Mouse (Mus musculus) embryonic facial prominence, embryonic 10.5 days (tissue): ENCODE measurements at regions not wholly inside any gene's neighbourhood (a gene's known extent, or its start where the extent isn't known, plus 50 kb on each side); places are given as distances from the start of the nearest gene placed in this dataset.
A peak's percentile ranks its signal among the peaks of the same experiment; 100 is the strongest.

ENCODE experiments used
- DNase-seq: peaks from one replicate; pipeline ENCODE4 v3.0.0-alpha.2; 2017; ENCODE audit warnings: low spot score
- H3K27ac ChIP-seq: fragments of 300-500 bp; sonication (generic); replicated peaks from 2 replicates; pipeline ENCODE4 v1.5.1; 2016; ENCODE audit warnings: mild to moderate bottlenecking
- H3K27me3 ChIP-seq: fragments of 300-500 bp; sonication (generic); replicated peaks from 2 replicates; pipeline ENCODE4 v1.6.1; 2016; ENCODE audit warnings: low read depth, mild to moderate bottlenecking; ENCODE audit not compliant: poor library complexity, severe bottlenecking
- H3K36me3 ChIP-seq: fragments of 300-500 bp; sonication (generic); replicated peaks from 2 replicates; pipeline ENCODE4 v1.6.1; 2016; ENCODE audit warnings: mild to moderate bottlenecking, moderate library complexity
- H3K4me1 ChIP-seq: fragments of 300-500 bp; sonication (generic); 2 replicates; pipeline ENCODE4 v1.6.1; 2016
- H3K4me3 ChIP-seq: fragments of 300-500 bp; sonication (generic); 2 replicates; pipeline ENCODE4 v1.5.1; 2016; ENCODE audit warnings: mild to moderate bottlenecking, moderate library complexity
- H3K9me3 ChIP-seq: fragments of 300-500 bp; sonication (generic); 2 replicates; pipeline ENCODE4 v1.6.1; 2016; ENCODE audit warnings: mild to moderate bottlenecking
- WGBS: fragments of 180-500 bp; shearing (Covaris S2); methylation state at CpG from one replicate; pipeline ENCODE4 v1.1.7; 2016; 5-methylcytosine and 5-hydroxymethylcytosine counted together

- H3K9me3 ChIP-seq: no peaks in the 10 kb centered on the region
- no peaks in the 10 kb centered on the region for H3K36me3 ChIP-seq
- H3K4me1 ChIP-seq: peaks cover 5% of the 10 kb centered on the region; the same call in 1 of the 2 replicates
- H3K27ac ChIP-seq: no peak overlapping the region
- no peaks in the 10 kb centered on the region for H3K27me3 ChIP-seq
- DNase-seq: no peak
- H3K4me3 ChIP-seq: no peak overlapping the region
- 87% methylated on average over 7 of the region's 7 CpGs for WGBS
Observed at GRCm38 (mm10) chr6:31330327-31330726, 68.2 kb upstream of the Mkln1 start.

GRCm38 (mm10) chr6:31330868-31331267 lies 67.7 kb upstream of the Mkln1 start:
- no peaks in the 10 kb centered on the region for H3K27me3 ChIP-seq
- H3K4me1 ChIP-seq: peaks cover 5% of the 10 kb centered on the region; the same call in 1 of the 2 replicates
- no peaks in the 10 kb centered on the region for H3K36me3 ChIP-seq
- DNase-seq: no peak
- no peaks in the 10 kb centered on the region for H3K9me3 ChIP-seq
- H3K27ac ChIP-seq: no peak overlapping the region
- no peak overlapping the region for H3K4me3 ChIP-seq
- WGBS: 90% methylated on average over 3 of the region's 3 CpGs

- peaks cover 5% of the 10 kb centered on the region; the same call in 1 of the 2 replicates for H3K4me1 ChIP-seq
- H3K27ac ChIP-seq: no peak overlapping the region
- H3K9me3 ChIP-seq: no peaks in the 10 kb centered on the region
- DNase-seq: no peak
- 82% methylated on average over 6 of the region's 6 CpGs for WGBS
- H3K4me3 ChIP-seq: no peak overlapping the region
- H3K36me3 ChIP-seq: no peaks in the 10 kb centered on the region
- no peaks in the 10 kb centered on the region for H3K27me3 ChIP-seq
Observed at GRCm38 (mm10) chr6:31332254-31332653, 66.3 kb upstream of the Mkln1 start.

- WGBS: 81% methylated on average over 4 of the region's 4 CpGs
- Histone ChIP-seq H3K36me3 (no peaks in the 10 kb centered on the region), H3K4me3 (no peak overlapping the region), H3K9me3 (no peaks in the 10 kb centered on the region), H3K27me3 (no peaks in the 10 kb centered on the region), H3K27ac (no peak overlapping the region), H3K4me1 (peaks cover 5% of the 10 kb centered on the region; the same call in 1 of the 2 replicates)
- DNase-seq: no peak
Observed at GRCm38 (mm10) chr6:31332714-31333113, 65.8 kb upstream of the Mkln1 start.

GRCm38 (mm10) chr6:31333228-31333922 lies 65.2 kb upstream of the Mkln1 start:
- Histone ChIP-seq H3K27ac (no peak overlapping the region), H3K4me3 (no peak overlapping the region), H3K36me3 (no peaks in the 10 kb centered on the region), H3K27me3 (no peaks in the 10 kb centered on the region), H3K9me3 (no peaks in the 10 kb centered on the region), H3K4me1 (peaks cover 5% of the 10 kb centered on the region; the same call in 1 of the 2 replicates)
- WGBS: 77% methylated on average over 16 of the region's 16 CpGs
- DNase-seq: no peak

- no peak for DNase-seq
- WGBS: 87% methylated on average over 4 of the region's 4 CpGs
- peaks cover 6% of the 10 kb centered on the region for H3K4me1 ChIP-seq
- H3K4me3 ChIP-seq: no peak overlapping the region
- H3K9me3 ChIP-seq: no peaks in the 10 kb centered on the region
- no peak overlapping the region for H3K27ac ChIP-seq
- H3K36me3 ChIP-seq: no peaks in the 10 kb centered on the region
- H3K27me3 ChIP-seq: no peaks in the 10 kb centered on the region
Observed at GRCm38 (mm10) chr6:31334086-31334485, 64.4 kb upstream of the Mkln1 start.

GRCm38 (mm10) chr6:31339122-31339947 lies 59.2 kb upstream of the Mkln1 start:
- H3K36me3 ChIP-seq: no peaks in the 10 kb centered on the region
- peak; percentile 19 for DNase-seq
- no peaks in the 10 kb centered on the region for H3K27me3 ChIP-seq
- H3K27ac ChIP-seq: no peak overlapping the region
- H3K4me3 ChIP-seq: no peak overlapping the region
- 59% methylated on average over 13 of the region's 13 CpGs for WGBS
- H3K4me1 ChIP-seq: peaks cover 9% of the 10 kb centered on the region
- H3K9me3 ChIP-seq: no peaks in the 10 kb centered on the region

- no peak overlapping the region for H3K4me3 ChIP-seq
- WGBS: 58% methylated on average over 1 of the region's 1 CpGs
- no peaks in the 10 kb centered on the region for H3K27me3 ChIP-seq
- H3K27ac ChIP-seq: no peak overlapping the region
- DNase-seq: no peak
- no peaks in the 10 kb centered on the region for H3K9me3 ChIP-seq
- no peaks in the 10 kb centered on the region for H3K36me3 ChIP-seq
- H3K4me1 ChIP-seq: peaks cover 9% of the 10 kb centered on the region
Observed at GRCm38 (mm10) chr6:31339948-31340250, 58.6 kb upstream of the Mkln1 start.

- 65% methylated on average over 10 of the region's 10 CpGs for WGBS
- Histone ChIP-seq H3K27me3 (no peaks in the 10 kb centered on the region), H3K36me3 (no peaks in the 10 kb centered on the region), H3K9me3 (no peaks in the 10 kb centered on the region), H3K4me1 (no peaks in the 10 kb centered on the region), H3K27ac (no peak overlapping the region), H3K4me3 (no peak overlapping the region)
- DNase-seq: no peak
Observed at GRCm38 (mm10) chr6:31345366-31346084, 53.0 kb upstream of the Mkln1 start.

GRCm38 (mm10) chr6:31348333-31348732 lies 50.2 kb upstream of the Mkln1 start:
- H3K4me3 ChIP-seq: no peak overlapping the region
- 92% methylated on average over 4 of the region's 4 CpGs for WGBS
- DNase-seq: no peak
- H3K27me3 ChIP-seq: no peaks in the 10 kb centered on the region
- no peaks in the 10 kb centered on the region for H3K9me3 ChIP-seq
- H3K4me1 ChIP-seq: no peaks in the 10 kb centered on the region
- no peaks in the 10 kb centered on the region for H3K36me3 ChIP-seq
- H3K27ac ChIP-seq: no peak overlapping the region
